Mouse (Mus musculus): ENCODE data around the gene Nuak2.
"Not testable (repeated sequence)": the region's sequence is repeated elsewhere in the genome, so short reads cannot be mapped to it uniquely, and the experiment has no call there.

Nuak2 gene

GRCm38 (mm10) chr1:132327477-132327876 is 11.6 kb downstream of the Nuak2 start:
- DNase-seq (ENCODE audit: inconsistent ontology term): no peak

GRCm38 (mm10) chr1:132328565-132328964 is 12.6 kb downstream of the Nuak2 start:
- no peak for DNase-seq (ENCODE audit: inconsistent ontology term)

- no peak for DNase-seq (ENCODE audit: inconsistent ontology term)
These were observed 13.7 kb downstream of the Nuak2 start for GRCm38 (mm10) chr1:132329656-132330055.

- no peak for DNase-seq (ENCODE audit: inconsistent ontology term)
These were observed 14.5 kb downstream of the Nuak2 start for GRCm38 (mm10) chr1:132330397-132330796.

DNA sequence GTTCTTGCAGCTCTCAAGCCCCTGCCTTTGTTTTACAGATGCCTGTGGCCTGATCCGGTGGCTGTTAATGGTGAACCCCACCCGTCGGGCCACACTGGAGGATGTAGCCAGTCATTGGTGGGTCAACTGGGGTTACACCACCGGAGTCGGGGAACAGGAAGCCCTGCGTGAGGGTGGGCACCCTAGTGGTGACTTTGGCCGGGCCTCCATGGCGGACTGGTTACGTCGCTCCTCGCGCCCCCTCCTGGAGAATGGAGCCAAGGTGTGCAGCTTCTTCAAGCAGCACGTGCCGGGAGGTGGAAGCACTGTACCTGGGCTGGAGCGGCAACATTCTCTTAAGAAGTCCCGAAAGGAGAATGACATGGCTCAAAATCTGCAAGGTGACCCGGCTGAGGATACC is 15.4 kb downstream of the Nuak2 start:
- no peak for DNase-seq (ENCODE audit: inconsistent ontology term)

- peak; percentile 57 for DNase-seq (ENCODE audit: inconsistent ontology term)
These were observed 17.3 kb downstream of the Nuak2 start for GRCm38 (mm10) chr1:132333201-132333600.

GRCm38 (mm10) chr1:132333675-132334141 is 17.8 kb downstream of the Nuak2 start:
- DNase-seq (ENCODE audit: inconsistent ontology term): peak; percentile 94

DNA sequence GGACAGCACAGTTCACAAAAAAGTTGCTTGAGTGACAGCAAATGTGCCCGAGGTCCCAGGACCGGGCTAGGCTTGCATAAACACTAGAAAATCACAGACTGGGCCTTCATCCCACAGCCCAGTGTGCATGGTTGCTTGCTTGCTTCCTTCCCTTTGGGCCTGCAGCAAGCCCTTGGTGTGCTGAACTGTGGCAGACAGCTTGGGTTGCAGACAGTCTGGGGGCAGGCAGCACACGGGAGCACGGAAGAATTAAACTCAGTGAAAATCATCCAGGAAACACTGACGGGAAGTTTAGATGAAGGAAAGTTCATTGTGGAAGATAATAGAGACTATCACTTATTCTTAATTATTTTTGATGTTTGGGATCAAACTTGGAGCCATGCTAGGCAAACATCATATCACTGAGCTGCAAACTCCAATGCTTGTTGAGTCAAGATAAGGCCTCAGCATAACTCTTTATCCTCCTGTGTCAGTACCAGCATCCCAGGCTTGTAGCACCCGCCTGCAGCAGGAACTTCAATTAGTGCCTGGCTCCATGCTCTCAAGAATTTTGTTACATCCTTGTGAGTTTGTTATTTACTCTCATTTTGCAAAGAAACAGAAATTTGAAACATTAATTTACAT is 18.4 kb downstream of the Nuak2 start:
- DNase-seq (ENCODE audit: inconsistent ontology term): no peak

DNA sequence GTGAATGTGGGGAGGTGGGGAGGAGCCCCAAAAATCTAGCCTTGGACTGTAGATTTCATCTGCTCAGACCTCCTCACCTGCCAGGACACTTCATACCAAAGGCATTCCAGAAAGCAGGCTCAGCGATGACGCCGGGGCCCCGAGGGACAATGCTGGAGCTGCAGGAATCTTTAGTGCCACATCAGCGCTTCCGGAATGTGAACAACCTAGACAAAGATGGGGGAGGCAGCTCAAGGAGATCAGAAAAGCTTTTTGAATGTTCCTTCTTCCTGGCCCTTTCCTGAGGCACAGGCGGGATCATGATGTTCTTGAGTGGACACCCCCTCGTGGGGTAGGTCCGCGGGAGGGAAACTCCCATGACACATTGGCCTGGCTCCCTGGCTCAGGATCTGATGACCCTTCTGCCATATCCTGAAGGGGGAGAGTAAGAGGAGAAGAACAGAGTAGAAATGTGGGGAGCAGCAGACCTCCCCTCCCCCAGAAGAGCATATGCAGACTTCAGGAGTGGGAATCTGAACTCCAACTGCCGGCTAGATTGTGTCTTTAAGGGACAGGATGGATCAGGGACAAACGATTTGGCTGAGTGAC is 19.5 kb downstream of the Nuak2 start:
- peak; percentile 98 for DNase-seq (ENCODE audit: inconsistent ontology term)

- no peak for DNase-seq (ENCODE audit: inconsistent ontology term)
These were observed 21.0 kb downstream of the Nuak2 start for GRCm38 (mm10) chr1:132336921-132337320.

- no peak for DNase-seq (ENCODE audit: inconsistent ontology term)
These were observed 22.2 kb downstream of the Nuak2 start for GRCm38 (mm10) chr1:132338027-132338660.

DNA sequence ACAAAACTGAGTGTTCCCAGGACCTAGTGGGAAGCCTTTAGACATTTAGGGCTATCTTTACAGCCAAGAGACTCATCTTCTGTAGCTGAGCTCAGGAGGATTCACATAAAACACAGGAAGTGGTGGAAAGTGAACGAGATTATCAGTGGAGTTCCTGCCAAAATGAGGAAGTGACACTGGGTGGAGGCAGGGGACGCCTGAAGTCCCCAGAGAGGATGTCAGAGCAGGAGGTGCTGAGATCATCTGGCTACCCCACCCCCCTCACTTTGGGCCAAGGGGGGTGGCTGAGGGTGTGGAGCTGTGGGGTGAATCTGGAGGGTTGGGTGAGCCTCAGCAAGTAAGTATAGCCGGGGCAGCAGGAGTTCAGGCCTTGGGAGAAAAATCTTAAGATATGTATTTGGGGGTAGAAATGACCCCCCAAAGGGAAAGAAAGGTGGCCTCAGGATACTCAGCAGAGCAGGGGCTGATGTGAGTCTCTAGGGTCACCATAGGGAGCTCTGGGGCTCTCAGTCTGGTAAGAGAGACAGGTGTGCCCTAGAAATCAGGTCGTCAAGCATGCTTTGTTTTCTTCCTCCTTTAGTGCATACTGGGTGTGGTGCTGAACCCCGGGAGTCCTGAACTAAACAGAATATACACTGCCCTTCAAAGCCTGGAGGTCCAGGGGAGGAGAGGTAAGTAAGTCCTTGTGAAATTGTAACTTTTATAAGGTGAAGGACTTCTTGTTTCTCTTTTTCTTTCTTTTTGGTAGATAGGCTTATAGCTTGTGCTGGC is 26.0 kb downstream of the Nuak2 start:
- DNase-seq (ENCODE audit: inconsistent ontology term): no peak

- no peak for DNase-seq (ENCODE audit: inconsistent ontology term)
These were observed 26.6 kb downstream of the Nuak2 start for GRCm38 (mm10) chr1:132342518-132342917.

GRCm38 (mm10) chr1:132343191-132343590 is 27.3 kb downstream of the Nuak2 start:
- no peak for DNase-seq (ENCODE audit: inconsistent ontology term)

DNA sequence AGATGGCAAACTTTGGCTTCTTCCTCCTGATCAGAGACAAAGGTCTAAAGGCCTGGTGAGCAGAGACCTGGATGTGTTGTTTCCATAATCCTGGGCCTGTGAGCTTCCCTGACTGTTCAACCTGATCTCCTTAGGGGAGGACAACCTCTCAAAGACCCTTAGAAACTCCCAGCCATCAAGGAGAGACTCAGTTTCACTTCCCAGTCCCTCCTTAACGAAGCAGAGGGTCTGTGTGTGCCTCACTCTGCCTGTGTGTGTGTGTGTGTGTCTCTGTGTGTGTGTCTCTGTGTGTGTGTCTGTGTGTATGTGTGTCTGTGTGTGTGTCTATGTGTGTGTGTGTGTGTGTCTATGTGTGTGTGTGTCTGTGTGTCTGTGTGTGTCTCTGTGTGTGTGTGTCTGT is 27.7 kb downstream of the Nuak2 start:
- DNase-seq (ENCODE audit: inconsistent ontology term): no peak

GRCm38 (mm10) chr1:132345514-132345913 is 29.6 kb downstream of the Nuak2 start:
- no peak for DNase-seq (ENCODE audit: inconsistent ontology term)

- peak; percentile 84 for DNase-seq (ENCODE audit: inconsistent ontology term)
These were observed 30.4 kb downstream of the Nuak2 start for GRCm38 (mm10) chr1:132346134-132346851.

DNA sequence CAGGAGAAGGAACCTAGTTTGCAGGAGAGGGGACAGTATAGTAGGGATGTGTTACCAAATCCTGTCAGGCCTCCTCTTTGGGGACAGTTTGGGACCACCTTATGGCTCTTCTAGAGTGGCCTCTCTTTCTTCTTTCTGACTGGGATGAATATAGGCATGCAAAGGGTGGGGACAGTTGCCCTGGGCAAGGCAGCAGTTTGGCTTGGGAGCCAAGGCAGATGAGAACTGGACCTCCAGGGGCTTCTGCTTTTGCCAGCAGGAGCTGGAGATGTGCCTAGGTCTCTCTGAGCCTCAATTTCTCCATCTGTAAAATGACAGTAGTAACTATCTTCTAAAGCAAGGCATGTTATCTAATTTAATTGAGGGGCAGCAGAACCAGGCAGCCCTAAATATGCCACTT is 31.0 kb downstream of the Nuak2 start:
- no peak for DNase-seq (ENCODE audit: inconsistent ontology term)

DNA sequence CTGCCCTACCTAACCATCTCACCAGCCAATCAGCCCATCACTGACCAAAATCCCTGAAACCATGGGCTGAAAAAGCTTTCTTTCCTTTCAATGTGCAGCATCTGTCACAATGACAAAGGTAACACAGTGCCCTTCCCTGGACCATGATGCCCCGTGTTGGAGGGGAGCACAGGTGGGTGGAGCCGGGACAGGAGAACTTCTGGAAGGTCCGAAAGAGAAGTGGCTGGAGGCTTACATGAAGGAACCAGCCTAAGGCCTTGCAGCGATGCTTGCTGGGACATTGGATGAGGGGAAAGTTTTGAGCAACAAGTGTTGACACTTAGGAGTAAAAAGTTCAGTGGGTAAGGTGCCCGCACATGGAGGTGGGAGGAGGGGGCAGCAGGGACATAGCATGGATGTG is 32.5 kb downstream of the Nuak2 start:
- DNase-seq (ENCODE audit: inconsistent ontology term): no peak

DNA sequence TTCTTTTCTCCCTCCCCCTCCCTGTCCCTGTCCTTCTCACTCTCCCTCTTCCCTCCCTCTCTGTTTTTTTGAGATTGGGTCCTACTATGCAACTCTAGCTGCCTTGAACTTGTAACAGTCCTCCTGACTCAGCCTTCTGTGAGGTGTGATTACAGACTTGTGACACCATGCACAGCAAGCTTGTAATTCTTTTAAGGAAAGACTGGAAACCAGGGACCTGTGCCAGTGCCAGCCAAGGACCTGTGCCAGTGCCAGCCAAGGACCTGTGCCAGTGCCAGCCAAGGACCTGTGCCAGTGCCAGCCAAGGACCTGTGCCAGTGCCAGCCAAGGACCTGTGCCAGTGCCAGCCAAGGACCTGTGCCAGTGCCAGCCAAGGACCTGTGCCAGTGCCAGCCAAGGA is 33.1 kb downstream of the Nuak2 start:
- DNase-seq (ENCODE audit: inconsistent ontology term): not testable (repeated sequence)

DNA sequence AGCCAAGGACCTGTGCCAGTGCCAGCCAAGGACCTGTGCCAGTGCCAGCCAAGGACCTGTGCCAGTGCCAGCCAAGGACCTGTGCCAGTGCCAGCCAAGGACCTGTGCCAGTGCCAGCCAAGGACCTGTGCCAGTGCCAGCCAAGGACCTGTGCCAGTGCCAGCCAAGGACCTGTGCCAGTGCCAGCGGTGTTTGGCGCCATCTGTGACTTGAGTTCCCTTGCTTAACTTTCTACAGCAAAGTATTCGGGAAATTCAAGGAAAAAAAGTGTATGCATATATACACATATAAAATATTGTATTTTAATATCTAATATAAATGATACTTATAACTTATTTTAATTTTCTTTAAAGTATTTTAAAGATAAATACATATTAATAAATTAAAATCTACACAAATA is 33.7 kb downstream of the Nuak2 start:
- not testable (repeated sequence) for DNase-seq (ENCODE audit: inconsistent ontology term)

- no peak for DNase-seq (ENCODE audit: inconsistent ontology term)
These were observed 35.1 kb downstream of the Nuak2 start for GRCm38 (mm10) chr1:132351058-132351457.

Measured in Muller cell, postnatal 12 days (primary cell).